Mouse (Mus musculus) neural tube, embryonic 15.5 days (tissue): Measurements from ENCODE around the gene Nln. TPM values are rescaled to one million over a fixed set of nuclear protein-coding genes. Genes with fewer than 3 reads are reported as not detected.

ENCODE experiments used
- ATAC-seq: fragments of 200-750 bp; cut with Nextera tagmentation; 2 replicates; pipeline ENCODE4 v1.8.0; 2017; ENCODE audit warnings: mild to moderate bottlenecking, moderate TSS enrichment, moderate library complexity; ENCODE audit not compliant: low FRiP score
- H3K27ac ChIP-seq: fragments of 300-500 bp; sonication (generic); replicated peaks from 2 replicates; pipeline ENCODE4 v1.5.1; 2015; ENCODE audit warnings: mild to moderate bottlenecking, inconsistent platforms
- H3K27me3 ChIP-seq: fragments of 300-500 bp; sonication (generic); replicated peaks from 2 replicates; pipeline ENCODE4 v1.6.1; 2015; ENCODE audit warnings: inconsistent platforms
- H3K36me3 ChIP-seq: fragments of 300-500 bp; sonication (generic); 2 replicates; pipeline ENCODE4 v1.6.1; 2015; ENCODE audit warnings: inconsistent platforms
- H3K4me1 ChIP-seq: fragments of 300-500 bp; sonication (generic); 2 replicates; pipeline ENCODE4 v1.6.1; 2015; ENCODE audit warnings: inconsistent platforms
- H3K4me2 ChIP-seq: fragments of 300-500 bp; sonication (generic); 2 replicates; pipeline ENCODE4 v1.6.1; 2015; ENCODE audit warnings: inconsistent platforms, mild to moderate bottlenecking, moderate library complexity
- H3K4me3 ChIP-seq: fragments of 300-500 bp; sonication (generic); replicated peaks from 2 replicates; pipeline ENCODE4 v1.5.1; 2015; ENCODE audit warnings: mild to moderate bottlenecking, inconsistent platforms
- H3K9ac ChIP-seq: fragments of 300-500 bp; sonication (generic); replicated peaks from 2 replicates; pipeline ENCODE4 v1.6.1; 2015; ENCODE audit warnings: mild to moderate bottlenecking, inconsistent platforms
- H3K9me3 ChIP-seq: fragments of 300-500 bp; sonication (generic); replicated peaks from 2 replicates; pipeline ENCODE4 v1.6.1; 2016; ENCODE audit warnings: inconsistent platforms
- WGBS: fragments of 180-500 bp; shearing (Covaris S2); methylation state at CpG from one replicate; pipeline ENCODE4 v1.1.7; 2015; ENCODE audit warnings: mixed read lengths; 5-methylcytosine and 5-hydroxymethylcytosine counted together
- polyA plus RNA-seq: library from polyadenylated mRNA; unstranded; fragments of >200 nt; fragmentation: Nextera tagmentation; extraction: Ambion mirVana; gene quantifications from 2 replicates; pipeline ENCODE4 v1.2.1, GENCODE M21; 2015

Gene Nln
- polyA plus RNA-seq, 1 experiment from 2014 or later: 56.5 TPM

GRCm38 (mm10) chr13:104114827-104115226 lies 5.4 kb upstream of the Nln start:
- Histone ChIP-seq H3K36me3 (peaks cover 42% of the 10 kb centered on the region), H3K27me3 (no peaks in the 10 kb centered on the region), H3K9ac (no peak overlapping the region), H3K4me1 (peaks cover 18% of the 10 kb centered on the region), H3K27ac (no peak overlapping the region), H3K9me3 (no peaks in the 10 kb centered on the region), H3K4me3 (no peak overlapping the region), H3K4me2 (no peak overlapping the region)
- ATAC-seq: no peak
- WGBS: 97% methylated on average over 2 of the region's 2 CpGs

GRCm38 (mm10) chr13:104113782-104114181 lies 4.4 kb upstream of the Nln start:
- no peak for ATAC-seq
- no peak overlapping the region for H3K27ac ChIP-seq
- H3K27me3 ChIP-seq: no peaks in the 10 kb centered on the region
- no peak overlapping the region for H3K4me2 ChIP-seq
- H3K4me3 ChIP-seq: no peak overlapping the region
- peaks cover 32% of the 10 kb centered on the region for H3K36me3 ChIP-seq
- no peak overlapping the region for H3K9ac ChIP-seq
- H3K4me1 ChIP-seq: peaks cover 18% of the 10 kb centered on the region
- WGBS: 91% methylated on average over 4 of the region's 4 CpGs
- no peaks in the 10 kb centered on the region for H3K9me3 ChIP-seq

- no peaks in the 10 kb centered on the region for H3K9me3 ChIP-seq
- no peaks in the 10 kb centered on the region for H3K27me3 ChIP-seq
- H3K4me2 ChIP-seq: peak overlapping the region; percentile 24; the same call in 1 of the 2 replicates
- H3K27ac ChIP-seq: no peak overlapping the region
- no peak overlapping the region for H3K9ac ChIP-seq
- 67% methylated on average over 12 of the region's 12 CpGs for WGBS
- ATAC-seq: no peak
- H3K36me3 ChIP-seq: peaks cover 25% of the 10 kb centered on the region
- no peak overlapping the region for H3K4me3 ChIP-seq
- peaks cover 22% of the 10 kb centered on the region for H3K4me1 ChIP-seq
Measured at GRCm38 (mm10) chr13:104112266-104112900, 3.0 kb upstream of the Nln start.

GRCm38 (mm10) chr13:104110526-104110925 lies 1.1 kb upstream of the Nln start:
- no peak for ATAC-seq
- WGBS: 29% methylated on average over 7 of the region's 7 CpGs

GRCm38 (mm10) chr13:104109816-104110521 lies 555 bp upstream of the Nln start:
- under 1% methylated on average over 38 of the region's 38 CpGs for WGBS
- peak overlapping the region; percentile 89 for H3K4me2 ChIP-seq
- H3K4me3 ChIP-seq: peak overlapping the region; percentile 67
- no peaks in the 10 kb centered on the region for H3K27me3 ChIP-seq
- H3K9me3 ChIP-seq: no peaks in the 10 kb centered on the region
- peak overlapping the region; percentile 85 for H3K9ac ChIP-seq
- H3K27ac ChIP-seq: peak overlapping the region; percentile 88
- ATAC-seq: peak; percentile 82
- peaks cover 22% of the 10 kb centered on the region for H3K4me1 ChIP-seq
- H3K36me3 ChIP-seq: peaks cover 10% of the 10 kb centered on the region

More at GRCm38 (mm10) chr13:104110526-104110925, 1.1 kb upstream of the Nln start:
- Histone ChIP-seq H3K9ac (peak overlapping the region; percentile 85), H3K27me3 (no peaks in the 10 kb centered on the region), H3K4me3 (peak overlapping the region; percentile 67), H3K36me3 (peaks cover 15% of the 10 kb centered on the region), H3K9me3 (no peaks in the 10 kb centered on the region), H3K4me2 (peak overlapping the region; percentile 89), H3K27ac (peak overlapping the region; percentile 88), H3K4me1 (peaks cover 22% of the 10 kb centered on the region)

- Histone ChIP-seq H3K4me3 (peak overlapping the region; percentile 67), H3K9me3 (no peaks in the 10 kb centered on the region), H3K4me2 (peak overlapping the region; percentile 89), H3K36me3 (peaks cover 6% of the 10 kb centered on the region; the same call in 1 of the 2 replicates), H3K4me1 (peaks cover 22% of the 10 kb centered on the region), H3K27me3 (no peaks in the 10 kb centered on the region), H3K27ac (peak overlapping the region; percentile 77), H3K9ac (peak overlapping the region; percentile 70)
- ATAC-seq: peak; percentile 18; the same call in 1 of the 2 replicates
- WGBS: 1% methylated on average over 24 of the region's 24 CpGs
Measured at GRCm38 (mm10) chr13:104108651-104109287, 645 bp downstream of the Nln start.

- H3K27me3 ChIP-seq: no peaks in the 10 kb centered on the region
- ATAC-seq: no peak
- no peaks in the 10 kb centered on the region for H3K4me1 ChIP-seq
- H3K36me3 ChIP-seq: peaks cover 6% of the 10 kb centered on the region; the same call in 1 of the 2 replicates
- 90% methylated on average over 5 of the region's 5 CpGs for WGBS
- no peak overlapping the region for H3K4me3 ChIP-seq
- no peak overlapping the region for H3K4me2 ChIP-seq
- no peak overlapping the region for H3K9ac ChIP-seq
- no peaks in the 10 kb centered on the region for H3K9me3 ChIP-seq
- H3K27ac ChIP-seq: no peak overlapping the region
Measured at GRCm38 (mm10) chr13:104101606-104102235, 7.7 kb downstream of the Nln start.

- WGBS: 92% methylated on average over 4 of the region's 4 CpGs
- H3K9ac ChIP-seq: no peak overlapping the region
- no peaks in the 10 kb centered on the region for H3K4me1 ChIP-seq
- no peak for ATAC-seq
- H3K36me3 ChIP-seq: peaks cover 6% of the 10 kb centered on the region; the same call in 1 of the 2 replicates
- no peak overlapping the region for H3K4me2 ChIP-seq
- H3K27ac ChIP-seq: no peak overlapping the region
- H3K27me3 ChIP-seq: no peaks in the 10 kb centered on the region
- no peak overlapping the region for H3K4me3 ChIP-seq
- H3K9me3 ChIP-seq: no peaks in the 10 kb centered on the region
Measured at GRCm38 (mm10) chr13:104100416-104100815, 9.0 kb downstream of the Nln start.

- no peaks in the 10 kb centered on the region for H3K9me3 ChIP-seq
- 97% methylated on average over 7 of the region's 7 CpGs for WGBS
- H3K27me3 ChIP-seq: no peaks in the 10 kb centered on the region
- no peak overlapping the region for H3K4me3 ChIP-seq
- H3K4me2 ChIP-seq: no peak overlapping the region
- H3K4me1 ChIP-seq: no peaks in the 10 kb centered on the region
- no peaks in the 10 kb centered on the region for H3K36me3 ChIP-seq
- H3K27ac ChIP-seq: no peak overlapping the region
- no peak overlapping the region for H3K9ac ChIP-seq
- no peak for ATAC-seq
Measured at GRCm38 (mm10) chr13:104097190-104097589, 12.2 kb downstream of the Nln start.

- H3K36me3 ChIP-seq: no peaks in the 10 kb centered on the region
- no peak overlapping the region for H3K4me3 ChIP-seq
- H3K4me2 ChIP-seq: no peak overlapping the region
- no peak for ATAC-seq
- no peaks in the 10 kb centered on the region for H3K27me3 ChIP-seq
- H3K9ac ChIP-seq: no peak overlapping the region
- H3K9me3 ChIP-seq: no peaks in the 10 kb centered on the region
- H3K4me1 ChIP-seq: peaks cover 1% of the 10 kb centered on the region; the same call in 1 of the 2 replicates
- 64% methylated on average over 7 of the region's 7 CpGs for WGBS
- H3K27ac ChIP-seq: no peak overlapping the region
Measured at GRCm38 (mm10) chr13:104095955-104096354, 13.5 kb downstream of the Nln start.

GRCm38 (mm10) chr13:104094531-104095385 lies 14.7 kb downstream of the Nln start:
- Histone ChIP-seq H3K27ac (no peak overlapping the region), H3K9ac (no peak overlapping the region), H3K4me2 (no peak overlapping the region), H3K36me3 (no peaks in the 10 kb centered on the region), H3K9me3 (no peaks in the 10 kb centered on the region), H3K4me1 (peaks cover 2% of the 10 kb centered on the region; the same call in 1 of the 2 replicates), H3K27me3 (no peaks in the 10 kb centered on the region), H3K4me3 (no peak overlapping the region)
- ATAC-seq: no peak; the same call in 1 of the 2 replicates
- 82% methylated on average over 11 of the region's 11 CpGs for WGBS
